Mouse (Mus musculus) liver, embryonic 14.5 days (tissue): ENCODE data around the gene Vsig8.

Experiments used
- CTCF ChIP-seq: IDR thresholded peaks from 2 replicates; pipeline ENCODE4 v1.5.1; 2016; ENCODE audit warnings: antibody characterized with exemption, low read depth, control low read depth
- EP300 ChIP-seq: IDR thresholded peaks from 2 replicates; pipeline ENCODE4 v1.6.1; 2016; ENCODE audit warnings: antibody characterized with exemption, low read depth

DNA sequence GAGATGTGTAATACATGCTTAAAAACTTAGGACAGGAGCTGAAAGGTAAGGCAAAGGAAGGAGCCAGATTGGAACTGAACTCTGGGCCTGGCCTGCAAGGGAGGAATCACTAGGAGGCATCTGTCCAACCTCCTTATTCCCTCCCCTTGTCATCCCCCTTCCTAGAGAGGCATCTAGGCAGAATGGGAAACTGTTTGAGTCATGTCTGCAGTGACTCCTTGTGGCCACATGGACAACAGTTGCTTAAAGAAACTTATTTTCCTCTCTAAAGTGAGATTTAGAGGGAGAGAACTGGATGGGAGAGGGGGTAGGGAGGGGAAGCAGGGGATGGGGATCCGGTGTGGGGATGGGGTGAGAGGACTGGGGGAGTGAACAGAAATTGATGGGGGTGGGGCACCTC is 57.0 kb downstream of the Vsig8 start:
- TF ChIP-seq CTCF (no peak), EP300 (no peak)
